Mouse (Mus musculus) A20 (cell line): Measurements from ENCODE around the gene RPS10-NUDT3.

Source experiments
- DNase-seq: peaks from one replicate; pipeline ENCODE4 v3.0.0-alpha.2; 2011; ENCODE audit warnings: low read depth, low spot score

The RPS10-NUDT3 gene

DNA sequence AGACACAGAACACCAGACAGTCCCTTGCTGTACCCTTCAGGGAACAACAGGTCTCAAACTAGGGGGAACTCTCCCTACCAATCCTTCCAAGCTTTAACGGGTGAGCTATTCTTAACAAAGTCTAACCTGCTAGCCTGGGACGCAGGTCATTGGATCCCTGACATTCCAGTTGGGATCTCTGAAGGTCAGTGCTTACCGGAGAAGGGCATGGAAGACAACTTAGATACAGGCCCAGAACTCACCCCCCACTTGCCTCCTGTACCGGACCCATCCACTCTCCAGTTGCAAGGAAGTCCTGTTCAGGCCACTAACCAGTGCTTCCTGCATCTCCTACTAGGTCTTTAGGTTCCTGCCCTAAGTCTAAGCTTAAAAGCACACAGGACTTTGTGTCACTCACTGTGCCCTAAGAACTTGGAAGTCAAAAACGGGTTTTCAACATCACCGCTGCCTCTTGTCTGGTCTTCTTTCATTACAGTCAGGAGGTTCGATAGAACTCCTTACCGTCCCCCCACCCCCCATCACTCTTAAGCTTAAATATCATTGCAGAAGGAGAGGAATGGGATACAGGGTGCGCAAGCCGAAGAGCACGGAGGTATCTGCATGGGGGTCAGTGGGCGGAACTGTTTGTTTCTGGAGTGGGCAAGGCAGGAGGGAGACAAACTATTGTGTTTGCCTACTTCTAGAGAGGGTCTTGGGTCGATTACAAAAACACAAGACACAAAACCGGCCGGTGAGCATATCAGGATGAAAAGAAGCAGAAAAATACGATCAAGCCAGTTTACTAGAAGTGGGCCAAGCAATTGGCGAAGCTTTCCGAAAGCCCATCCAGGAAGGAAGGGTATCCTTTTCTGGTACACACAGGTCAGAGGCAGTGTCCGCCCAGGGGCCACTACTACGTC is 80.7 kb downstream of the RPS10-NUDT3 start:
- peak; percentile 26 for DNase-seq

DNA sequence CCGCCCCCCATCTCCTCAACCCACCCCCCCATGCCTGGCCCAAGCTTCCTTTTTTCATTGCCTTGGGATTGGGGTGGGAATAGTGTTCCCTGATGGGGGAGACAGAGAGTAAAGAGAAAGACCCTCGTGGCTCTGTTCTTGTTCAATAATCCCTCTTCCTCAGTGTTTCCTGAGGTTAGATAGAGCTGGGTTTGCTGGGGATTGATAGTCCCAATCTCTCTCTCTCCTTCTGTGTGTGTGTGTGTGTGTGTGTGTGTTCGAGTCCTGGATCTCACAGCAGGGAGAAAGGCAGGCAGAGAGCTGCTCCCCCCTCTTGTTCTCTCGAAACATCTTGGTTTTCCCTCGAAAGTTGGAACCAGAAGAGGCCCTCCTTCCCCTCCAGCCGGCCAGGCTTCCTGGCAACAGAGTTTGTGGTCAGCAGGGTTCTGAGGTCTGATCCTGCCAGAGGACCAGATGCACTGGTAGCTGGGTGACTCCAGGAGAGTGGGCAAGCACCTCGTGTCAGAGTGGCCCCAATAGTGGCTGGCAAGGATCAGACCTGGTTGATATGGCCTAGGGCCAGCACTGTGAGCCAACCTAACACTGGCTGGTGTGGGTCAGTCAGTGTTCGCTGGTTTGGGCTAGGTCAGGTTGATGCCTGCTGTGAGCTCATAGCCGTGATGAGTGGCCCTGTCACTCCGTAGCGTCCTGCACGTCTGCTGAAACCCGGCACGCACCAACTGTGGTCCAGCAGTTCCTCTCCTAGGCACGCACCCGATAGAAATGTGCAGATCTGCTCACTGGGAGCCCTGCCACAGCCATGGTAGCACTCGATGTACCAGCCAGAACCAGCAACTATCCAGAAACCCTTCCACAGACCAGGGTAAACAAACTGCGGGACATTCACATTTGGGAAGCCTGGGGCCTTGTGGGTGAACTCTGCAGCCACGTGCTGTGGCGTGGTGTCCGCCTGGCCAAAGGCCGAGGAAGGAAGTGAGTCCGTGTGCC is 82.5 kb downstream of the RPS10-NUDT3 start:
- DNase-seq: no peak

DNA sequence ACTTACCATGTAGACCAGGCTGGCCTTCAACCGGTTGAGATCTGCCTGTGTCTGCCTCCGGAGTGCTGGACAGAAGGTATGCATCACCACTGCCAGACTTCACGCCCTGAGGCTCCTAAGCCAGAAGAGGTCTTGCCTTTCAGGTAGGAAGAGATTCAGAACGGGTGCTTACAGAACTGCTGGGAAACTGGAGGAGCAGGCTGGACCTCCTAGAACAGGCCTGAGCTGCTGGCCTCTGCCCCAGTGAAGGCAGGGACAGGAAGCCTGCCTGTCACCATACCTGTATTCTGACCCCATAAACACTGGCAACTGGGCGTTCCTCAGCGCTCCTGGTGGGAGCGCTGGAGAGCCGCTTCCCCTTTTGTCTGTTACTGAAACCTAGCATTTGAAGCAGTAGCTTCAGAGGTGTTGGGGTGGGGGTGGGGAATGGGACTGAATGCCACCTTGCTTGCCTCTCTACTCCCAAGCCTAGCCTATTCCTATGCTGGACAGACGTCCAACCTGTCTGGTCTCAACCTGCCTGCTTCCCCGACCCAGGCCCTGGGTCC is 83.6 kb downstream of the RPS10-NUDT3 start:
- peak; percentile 74 for DNase-seq

DNA sequence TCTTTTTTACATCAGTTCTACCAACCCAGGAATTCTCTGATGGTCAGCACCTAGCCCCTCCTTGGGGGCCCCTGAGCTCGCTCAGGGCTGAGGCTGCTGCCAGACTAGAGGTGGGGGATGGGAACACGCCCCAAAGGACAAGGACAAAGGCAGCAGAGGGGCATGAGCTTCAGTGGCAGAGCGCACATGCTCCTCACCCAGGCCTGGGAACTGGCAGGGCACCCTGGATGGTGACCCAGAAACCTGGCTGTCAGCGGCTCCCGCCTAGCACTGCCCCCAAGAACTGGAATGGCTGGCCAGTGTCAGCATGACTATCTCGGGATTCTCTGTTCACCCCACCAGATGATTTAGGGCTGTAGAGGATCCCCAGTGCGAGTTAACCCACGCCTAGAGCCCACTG is 85.8 kb downstream of the RPS10-NUDT3 start:
- DNase-seq: no peak

DNA sequence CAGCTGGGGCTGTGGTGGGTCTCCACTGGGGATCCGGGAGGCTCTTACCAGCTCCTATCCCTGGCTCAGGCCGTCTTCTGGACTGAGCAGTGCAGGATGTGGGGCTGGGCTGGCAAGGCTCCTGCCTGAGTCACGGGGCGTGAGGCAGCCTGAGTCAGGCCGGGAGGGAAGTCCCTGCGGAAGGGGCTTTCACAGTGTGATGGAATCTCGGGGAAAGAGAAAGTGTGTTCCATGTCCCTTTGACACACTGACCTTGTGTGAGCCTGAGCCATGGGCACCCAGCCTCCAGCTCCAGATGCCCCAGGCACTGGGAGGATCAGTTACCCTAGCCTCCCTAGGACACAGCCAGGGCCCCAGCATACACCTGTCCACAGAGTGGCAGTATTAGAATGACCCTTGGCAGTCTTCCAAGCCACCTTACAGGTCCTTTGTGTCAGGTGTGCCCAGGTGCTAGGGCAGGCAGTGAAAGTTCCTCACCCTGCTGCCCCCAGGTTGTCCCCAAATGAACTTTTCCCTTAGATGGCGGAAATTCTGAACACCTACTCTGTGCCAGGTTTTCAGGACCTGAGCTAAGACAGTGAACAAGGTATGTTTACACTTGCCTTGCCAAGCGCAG is 87.7 kb downstream of the RPS10-NUDT3 start:
- no peak for DNase-seq

DNA sequence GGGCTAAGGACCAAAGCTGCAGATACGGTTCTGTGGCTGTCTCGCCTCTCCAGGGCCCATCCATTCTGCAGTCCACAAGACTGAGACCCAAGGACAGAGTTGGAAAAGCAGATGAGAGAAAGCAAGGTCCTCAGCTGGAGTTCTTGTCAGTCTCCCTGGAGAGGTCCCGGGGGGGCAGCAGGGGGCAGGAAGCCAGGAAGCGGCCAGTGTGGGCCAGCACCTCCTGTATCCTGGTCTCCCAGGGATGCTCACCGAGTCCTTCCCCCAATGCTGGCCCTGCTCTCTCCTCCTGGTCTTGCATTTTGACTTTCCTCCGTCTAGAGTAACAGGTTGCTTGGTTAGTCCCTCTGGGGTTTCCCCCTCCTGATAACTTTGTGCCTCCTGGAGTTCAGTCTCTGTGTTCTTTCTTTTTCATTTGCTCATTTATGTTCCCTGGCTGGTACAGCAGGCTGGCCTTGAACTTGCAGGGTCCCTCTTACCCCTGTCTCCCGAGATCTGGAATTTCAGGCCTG is 88.4 kb downstream of the RPS10-NUDT3 start:
- DNase-seq: no peak

DNA sequence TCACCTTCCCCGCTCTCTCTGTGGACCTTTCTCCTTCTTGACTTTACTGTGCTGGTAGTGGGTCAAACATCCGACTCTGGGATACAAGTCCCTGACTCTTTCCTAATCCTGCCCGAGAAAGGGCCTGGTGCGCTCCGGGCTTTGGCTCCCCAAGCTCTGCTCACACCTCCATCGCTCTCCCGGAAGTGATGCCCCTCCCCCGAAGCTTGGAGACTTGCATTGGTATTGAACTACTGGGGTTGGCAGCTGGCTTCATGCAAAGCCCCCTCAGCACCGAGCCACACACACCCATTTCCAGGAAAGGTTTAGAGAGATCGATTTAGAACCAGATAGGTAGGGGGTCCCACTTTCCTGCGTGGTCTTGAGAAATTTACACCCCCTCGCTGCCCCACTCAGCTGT is 89.0 kb downstream of the RPS10-NUDT3 start:
- no peak for DNase-seq

DNA sequence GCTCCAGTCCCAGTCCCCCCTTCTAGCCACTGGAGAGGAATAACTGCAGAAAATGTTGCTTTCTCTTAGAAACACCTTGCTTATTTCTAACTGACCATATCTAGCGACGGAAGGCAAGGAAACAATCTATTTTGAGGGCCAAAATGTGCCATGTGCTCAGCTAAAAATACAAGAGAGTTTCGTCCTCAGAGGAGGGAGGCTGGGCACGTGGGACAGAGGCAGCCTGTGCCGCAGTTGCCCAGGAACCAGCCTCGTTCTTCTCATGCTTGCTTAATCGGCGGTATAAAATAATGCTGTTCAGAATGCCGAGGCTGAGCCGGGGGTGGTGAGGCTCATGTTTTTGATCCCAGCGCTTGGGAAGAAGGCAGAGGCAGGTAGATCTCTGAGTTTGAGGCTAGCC is 90.5 kb downstream of the RPS10-NUDT3 start:
- no peak for DNase-seq

DNA sequence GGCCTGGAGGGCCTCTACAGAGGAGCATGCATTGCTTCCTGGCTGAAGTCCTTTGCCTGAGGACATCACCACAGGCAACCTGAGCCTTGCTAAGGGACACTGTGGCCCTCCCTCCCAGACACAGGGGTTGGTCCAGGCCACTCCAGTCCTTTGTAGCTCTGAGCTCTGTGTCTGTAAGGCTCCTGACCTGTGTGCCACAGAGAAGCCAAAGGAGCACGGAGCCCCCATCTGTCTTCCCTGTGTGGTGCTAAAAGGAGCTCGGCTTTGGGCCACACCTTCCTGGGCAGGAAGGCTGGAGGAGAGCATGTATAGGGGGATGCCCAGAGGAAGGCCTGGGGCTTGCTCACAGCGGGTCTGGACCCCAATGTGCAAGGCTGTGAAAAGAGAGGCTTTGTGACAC is 93.0 kb downstream of the RPS10-NUDT3 start:
- no peak for DNase-seq

DNA sequence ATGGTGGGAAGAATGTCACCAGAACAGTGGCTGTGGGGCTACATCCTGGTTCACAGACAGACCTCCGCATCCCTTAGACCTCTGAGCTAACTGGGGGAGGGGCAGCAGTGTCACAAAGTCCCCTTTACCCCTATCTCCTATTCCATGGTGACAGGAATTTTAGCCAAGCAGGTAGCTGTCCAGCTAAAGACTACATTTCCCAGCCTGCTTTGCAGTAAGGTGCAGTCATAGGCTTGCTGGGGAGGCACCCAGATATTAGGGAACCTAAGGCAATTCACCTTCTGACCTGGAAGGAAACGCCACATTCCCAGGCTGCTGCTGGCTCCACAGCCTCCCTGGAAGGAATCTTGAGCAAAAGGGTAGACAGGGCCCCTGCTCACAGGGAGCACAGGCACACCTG is 93.8 kb downstream of the RPS10-NUDT3 start:
- DNase-seq: no peak

DNA sequence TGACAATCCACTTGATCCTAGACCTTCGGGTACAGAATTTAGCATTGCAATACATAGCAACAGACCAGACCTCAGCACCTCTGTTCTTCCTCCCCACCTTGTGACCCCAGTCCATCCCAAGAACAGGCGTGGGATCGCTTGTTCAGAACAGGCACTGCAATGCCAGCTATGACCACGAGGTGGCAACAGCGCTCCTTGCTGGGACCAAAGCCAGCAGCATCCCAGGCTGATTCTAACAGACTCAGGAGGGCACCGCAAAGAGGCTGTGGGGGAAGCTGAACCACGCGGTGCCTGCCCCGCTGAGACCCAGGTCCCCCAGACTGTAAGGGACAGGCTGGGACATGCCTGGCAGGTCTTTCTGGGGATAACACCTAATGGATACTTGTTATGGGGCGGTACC is 100.3 kb downstream of the RPS10-NUDT3 start:
- peak; percentile 82 for DNase-seq

DNA sequence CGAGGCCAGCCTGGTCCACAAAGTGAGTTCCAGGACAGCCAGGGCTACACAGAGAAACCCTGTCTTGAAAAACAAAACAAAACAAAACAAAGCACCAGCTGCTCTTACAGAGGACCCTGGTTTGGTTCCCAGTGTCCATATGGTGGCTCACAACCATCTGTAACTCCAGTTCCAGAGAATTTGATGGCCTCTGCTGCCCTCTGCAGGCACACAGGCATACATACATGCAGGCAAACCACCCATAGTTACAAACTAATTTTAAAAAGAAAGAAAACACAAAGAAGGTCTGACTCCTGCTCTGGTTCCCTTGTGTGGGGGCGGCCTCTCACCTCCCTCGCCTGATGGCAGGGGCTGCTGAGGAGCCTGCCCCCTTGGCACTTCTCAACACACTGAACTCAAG is 101.7 kb downstream of the RPS10-NUDT3 start:
- DNase-seq: peak; percentile 27

DNA sequence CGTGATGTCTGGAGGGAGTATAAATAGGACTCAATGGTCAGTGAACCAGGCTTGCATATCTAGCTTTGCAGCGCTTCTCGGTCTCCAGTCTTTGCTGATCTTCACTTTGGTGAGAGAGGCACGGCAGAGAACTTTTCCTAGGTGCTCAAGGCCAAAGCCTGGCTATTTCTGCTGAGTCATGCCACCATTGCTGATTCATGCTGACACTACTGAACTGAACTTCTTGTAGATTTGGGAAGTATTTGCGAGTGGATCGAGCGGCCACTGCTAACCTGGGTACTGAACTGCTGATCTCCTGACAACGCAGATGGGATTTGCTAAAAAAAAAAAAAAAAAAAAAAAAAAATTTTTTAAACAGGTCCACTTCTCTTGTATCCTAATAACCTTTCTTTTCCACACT is 102.9 kb downstream of the RPS10-NUDT3 start:
- no peak for DNase-seq
